Mouse (Mus musculus) heart, postnatal 0 days (tissue): ENCODE measurements around the gene Gm15294.

ENCODE experiments used
- CTCF ChIP-seq: IDR thresholded peaks from 2 replicates; pipeline ENCODE4 v1.5.1; 2016; ENCODE audit warnings: antibody characterized with exemption, control low read depth, low read depth
- EP300 ChIP-seq: IDR thresholded peaks from 2 replicates; pipeline ENCODE4 v1.6.1; 2016; ENCODE audit warnings: antibody characterized with exemption, low read depth

GRCm38 (mm10) chrX:141875135-141875534 is at the start of gene Gm15294:
- TF ChIP-seq EP300 = no peak
- TF ChIP-seq CTCF = no peak
